Mouse (Mus musculus) lung, embryonic 14.5 days (tissue): Measurements from ENCODE around the gene Gas2l2. TPM values are rescaled to one million over a fixed set of nuclear protein-coding genes. Genes with fewer than 3 reads are reported as not detected.

Experiments
- ATAC-seq: fragments of 200-750 bp; cut with Nextera tagmentation; 2 replicates; pipeline ENCODE4 v1.8.0; 2017; ENCODE audit warnings: mild to moderate bottlenecking, moderate TSS enrichment, moderate library complexity; ENCODE audit not compliant: insufficient read depth
- DNase-seq: peaks from one replicate; pipeline ENCODE4 v3.0.0-alpha.2; 2015
- H3K27ac ChIP-seq: fragments of 300-500 bp; sonication (generic); 2 replicates; pipeline ENCODE4 v1.5.1; 2014; ENCODE audit warnings: low read depth, mild to moderate bottlenecking, moderate library complexity
- H3K27me3 ChIP-seq: fragments of 300-500 bp; sonication (generic); 2 replicates; pipeline ENCODE4 v1.6.1; 2014; ENCODE audit warnings: low read length, control low read depth; ENCODE audit not compliant: insufficient read depth
- H3K36me3 ChIP-seq: fragments of 300-500 bp; sonication (generic); 2 replicates; pipeline ENCODE4 v1.6.1; 2014; ENCODE audit warnings: control low read depth; ENCODE audit not compliant: insufficient read depth
- H3K4me1 ChIP-seq: fragments of 300-500 bp; sonication (generic); 2 replicates; pipeline ENCODE4 v1.6.1; 2014; ENCODE audit warnings: antibody characterized with exemption, control low read depth; ENCODE audit not compliant: insufficient read depth
- H3K4me2 ChIP-seq: fragments of 300-500 bp; sonication (generic); 2 replicates; pipeline ENCODE4 v1.6.1; 2014; ENCODE audit warnings: mild to moderate bottlenecking
- H3K4me3 ChIP-seq: fragments of 300-500 bp; sonication (generic); 2 replicates; pipeline ENCODE4 v1.5.1; 2014; ENCODE audit warnings: low read depth, low read length
- H3K9ac ChIP-seq: fragments of 300-500 bp; sonication (generic); 2 replicates; pipeline ENCODE4 v1.6.1; 2014
- H3K9me3 ChIP-seq: fragments of 300-500 bp; sonication (generic); 2 replicates; pipeline ENCODE4 v1.6.1; 2016; ENCODE audit warnings: low read depth, low read length, control low read depth
- CTCF ChIP-seq: IDR thresholded peaks from 2 replicates; pipeline ENCODE4 v1.5.1; 2016; ENCODE audit warnings: antibody characterized with exemption, low read depth
- WGBS: fragments of 180-500 bp; shearing (Covaris S2); extraction: QIAGEN DNeasy Blood & Tissue Kit; methylation state at CpG from one replicate; pipeline ENCODE4 v1.1.7; 2014; 5-methylcytosine and 5-hydroxymethylcytosine counted together
- polyA plus RNA-seq: library from polyadenylated mRNA; unstranded; fragments of >200 nt; fragmentation: Nextera tagmentation; extraction: Ambion mirVana; gene quantifications from 2 replicates; pipeline ENCODE4 v1.2.1, GENCODE M21; 2014

Gene Gas2l2
- polyA plus RNA-seq, 1 experiment from 2014 or later: not detected

GRCm38 (mm10) chr11:83410510-83410909 lies 18.7 kb downstream of the Gas2l2 start:
- peak overlapping the region; percentile 97; the same call in 1 of the 2 replicates for H3K4me2 ChIP-seq
- no peak overlapping the region for H3K4me3 ChIP-seq
- H3K27ac ChIP-seq: no peak overlapping the region
- no peak overlapping the region for H3K9ac ChIP-seq
- ATAC-seq (no peak), DNase-seq (no peak)
- H3K36me3 ChIP-seq: no peaks in the 10 kb centered on the region
- 49% methylated on average over 6 of the region's 6 CpGs for WGBS
- no peaks in the 10 kb centered on the region for H3K9me3 ChIP-seq
- no peaks in the 10 kb centered on the region; the same call in 1 of the 2 replicates for H3K27me3 ChIP-seq
- no peaks in the 10 kb centered on the region for H3K4me1 ChIP-seq
- TF ChIP-seq CTCF: no peak

DNA sequence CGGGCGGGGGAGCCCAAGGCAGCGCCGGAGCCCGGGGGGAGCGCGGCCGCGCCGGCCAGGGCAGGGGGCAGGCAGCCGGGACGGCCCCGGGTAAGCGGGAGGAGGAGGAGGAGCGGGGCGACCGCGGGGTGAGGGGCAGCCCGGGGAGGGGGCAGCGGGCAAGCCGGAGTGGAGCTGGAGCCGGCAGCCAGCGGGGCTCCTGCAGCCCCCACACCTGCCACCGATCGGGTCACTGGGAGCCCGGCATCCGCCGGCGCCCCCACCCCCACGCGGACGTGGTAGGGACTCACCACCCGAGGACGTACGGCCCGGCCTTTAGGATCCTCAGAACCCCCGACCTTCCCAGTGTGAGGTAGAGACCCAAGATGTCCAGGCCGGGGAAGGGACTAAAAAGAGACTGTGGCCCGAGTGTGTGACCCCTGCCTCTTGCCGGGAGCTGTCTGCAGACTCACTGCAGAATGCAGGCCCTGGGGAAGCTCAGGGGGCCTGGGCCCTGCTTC lies 19.4 kb downstream of the Gas2l2 start:
- DNase-seq (no peak), ATAC-seq (peak; percentile 44; the same call in 1 of the 2 replicates)
- peak overlapping the region; percentile 97 for H3K4me2 ChIP-seq
- H3K4me1 ChIP-seq: no peaks in the 10 kb centered on the region
- WGBS: under 1% methylated on average over 26 of the region's 40 CpGs
- H3K27me3 ChIP-seq: no peaks in the 10 kb centered on the region; the same call in 1 of the 2 replicates
- peak overlapping the region; percentile 65 for H3K4me3 ChIP-seq
- H3K36me3 ChIP-seq: no peaks in the 10 kb centered on the region
- H3K27ac ChIP-seq: no peak overlapping the region
- H3K9me3 ChIP-seq: no peaks in the 10 kb centered on the region
- no peak for TF ChIP-seq CTCF
- peak overlapping the region; percentile 65 for H3K9ac ChIP-seq

DNA sequence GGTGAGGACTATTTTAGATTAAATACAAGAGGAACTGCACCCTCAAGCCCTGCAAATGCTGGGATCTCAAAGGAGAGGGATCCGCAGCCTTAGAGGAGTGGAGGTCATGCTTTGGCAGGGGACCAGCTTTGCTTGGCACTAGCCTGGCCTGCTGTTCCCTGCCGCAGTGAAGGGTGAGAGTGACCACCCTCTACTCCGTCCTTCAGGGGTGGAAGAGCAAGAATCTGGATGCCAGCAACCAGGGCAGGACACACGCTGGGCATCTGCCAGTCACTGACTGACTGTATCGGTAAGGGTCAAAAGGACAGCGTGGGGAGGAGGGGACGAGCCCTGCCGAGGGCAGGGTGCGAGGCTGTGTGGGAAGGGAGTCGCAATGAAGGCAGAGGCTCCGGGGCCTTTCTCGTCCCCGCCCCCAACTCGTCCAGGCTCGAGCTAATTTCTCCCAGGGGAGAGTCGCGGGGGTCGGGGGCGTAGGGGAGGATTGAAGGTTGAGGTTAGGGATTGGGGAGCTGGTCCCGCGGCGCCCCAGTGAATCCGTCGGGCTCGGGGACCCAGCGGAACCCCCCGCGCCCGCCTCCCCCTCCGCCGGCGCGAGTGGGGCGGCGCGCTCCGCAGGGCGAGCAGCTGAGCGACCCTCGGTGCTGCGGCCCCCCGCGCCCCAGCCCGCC lies 20.0 kb downstream of the Gas2l2 start, which contains the start of gene Rasl10b:
Rasl10b (plus strand) TSS at position 51 of the 668 bp plus-strand sequence.
- H3K27me3 ChIP-seq: no peaks in the 10 kb centered on the region; the same call in 1 of the 2 replicates
- ATAC-seq (peak; percentile 63), DNase-seq (peak; percentile 43)
- H3K4me1 ChIP-seq: no peaks in the 10 kb centered on the region
- no peak for TF ChIP-seq CTCF
- peak within 1 kb of the TSS; percentile 97 for H3K4me2 ChIP-seq
- H3K9ac ChIP-seq: peak within 1 kb of the TSS; percentile 65
- no peaks in the 10 kb centered on the region for H3K36me3 ChIP-seq
- under 1% methylated on average over 23 of the region's 44 CpGs for WGBS
- H3K9me3 ChIP-seq: no peaks in the 10 kb centered on the region
- no peak within 1 kb of the TSS for H3K27ac ChIP-seq
- peak within 1 kb of the TSS; percentile 65 for H3K4me3 ChIP-seq

GRCm38 (mm10) chr11:83408242-83408641 lies 21.0 kb downstream of the Gas2l2 start:
- no peak overlapping the region for H3K4me3 ChIP-seq
- H3K9ac ChIP-seq: no peak overlapping the region
- H3K4me1 ChIP-seq: no peaks in the 10 kb centered on the region
- ATAC-seq (no peak), DNase-seq (no peak)
- H3K9me3 ChIP-seq: no peaks in the 10 kb centered on the region
- H3K4me2 ChIP-seq: no peak overlapping the region
- no peak for TF ChIP-seq CTCF
- H3K36me3 ChIP-seq: peaks cover 8% of the 10 kb centered on the region; the same call in 1 of the 2 replicates
- H3K27ac ChIP-seq: no peak overlapping the region
- no peaks in the 10 kb centered on the region; the same call in 1 of the 2 replicates for H3K27me3 ChIP-seq
- 28% methylated on average over 8 of the region's 8 CpGs for WGBS

- Histone ChIP-seq H3K4me2 (no peak overlapping the region), H3K36me3 (peaks cover 19% of the 10 kb centered on the region; the same call in 1 of the 2 replicates), H3K9me3 (no peaks in the 10 kb centered on the region), H3K27me3 (no peaks in the 10 kb centered on the region; the same call in 1 of the 2 replicates), H3K9ac (no peak overlapping the region), H3K27ac (no peak overlapping the region), H3K4me1 (no peaks in the 10 kb centered on the region), H3K4me3 (no peak overlapping the region)
- no peak for ATAC-seq
- DNase-seq: no peak
- no peak for TF ChIP-seq CTCF
- 35% methylated on average over 3 of the region's 3 CpGs for WGBS
Measured at GRCm38 (mm10) chr11:83406391-83406790, 22.9 kb downstream of the Gas2l2 start.

GRCm38 (mm10) chr11:83403787-83404186 lies 25.5 kb downstream of the Gas2l2 start:
- peaks cover 37% of the 10 kb centered on the region for H3K36me3 ChIP-seq
- 75% methylated on average over 7 of the region's 7 CpGs for WGBS
- TF ChIP-seq CTCF: no peak

DNA sequence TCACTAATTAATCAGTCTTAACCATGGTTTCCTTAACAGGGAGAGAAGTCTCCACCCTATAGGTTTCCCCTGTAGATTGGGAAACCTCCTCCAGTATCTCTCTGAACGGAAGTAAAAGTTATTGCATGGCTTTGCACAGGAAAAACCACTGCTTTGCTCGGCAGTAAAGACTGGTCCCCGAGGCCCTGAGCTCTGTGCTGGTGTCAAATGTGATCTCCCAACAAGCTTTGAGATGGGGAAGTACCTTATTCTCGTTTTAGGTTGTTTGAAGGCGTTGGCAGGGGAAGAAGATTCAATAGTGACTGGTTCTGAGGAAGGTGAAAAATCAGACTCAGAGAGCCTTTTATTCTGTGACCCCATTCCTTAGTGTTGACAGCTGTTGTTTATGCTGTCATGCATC lies 30.5 kb downstream of the Gas2l2 start:
- Histone ChIP-seq H3K9me3 (no peaks in the 10 kb centered on the region), H3K4me1 (no peaks in the 10 kb centered on the region), H3K27ac (no peak overlapping the region), H3K4me3 (no peak overlapping the region), H3K27me3 (no peaks in the 10 kb centered on the region), H3K9ac (no peak overlapping the region), H3K4me2 (no peak overlapping the region), H3K36me3 (peaks cover 60% of the 10 kb centered on the region)
- DNase-seq (no peak), ATAC-seq (no peak)
- TF ChIP-seq CTCF: no peak
- 76% methylated on average over 5 of the region's 5 CpGs for WGBS

More at GRCm38 (mm10) chr11:83403787-83404186, 25.5 kb downstream of the Gas2l2 start:
- Histone ChIP-seq H3K27me3 (no peaks in the 10 kb centered on the region), H3K4me1 (no peaks in the 10 kb centered on the region), H3K9ac (no peak overlapping the region), H3K4me2 (no peak overlapping the region), H3K4me3 (no peak overlapping the region), H3K27ac (no peak overlapping the region), H3K9me3 (no peaks in the 10 kb centered on the region)
- no peak for ATAC-seq
- DNase-seq: no peak
